Mouse (Mus musculus) layer of hippocampus, adult 11-12 months (tissue): Measurements from ENCODE around the gene Snrpe.
A peak's percentile ranks its signal among the peaks of the same experiment; 100 is the strongest.

Experiments used
- DNase-seq: peaks from one replicate; pipeline ENCODE4 v3.0.0; 2022; ENCODE audit warnings: low spot score

The Snrpe gene

DNA sequence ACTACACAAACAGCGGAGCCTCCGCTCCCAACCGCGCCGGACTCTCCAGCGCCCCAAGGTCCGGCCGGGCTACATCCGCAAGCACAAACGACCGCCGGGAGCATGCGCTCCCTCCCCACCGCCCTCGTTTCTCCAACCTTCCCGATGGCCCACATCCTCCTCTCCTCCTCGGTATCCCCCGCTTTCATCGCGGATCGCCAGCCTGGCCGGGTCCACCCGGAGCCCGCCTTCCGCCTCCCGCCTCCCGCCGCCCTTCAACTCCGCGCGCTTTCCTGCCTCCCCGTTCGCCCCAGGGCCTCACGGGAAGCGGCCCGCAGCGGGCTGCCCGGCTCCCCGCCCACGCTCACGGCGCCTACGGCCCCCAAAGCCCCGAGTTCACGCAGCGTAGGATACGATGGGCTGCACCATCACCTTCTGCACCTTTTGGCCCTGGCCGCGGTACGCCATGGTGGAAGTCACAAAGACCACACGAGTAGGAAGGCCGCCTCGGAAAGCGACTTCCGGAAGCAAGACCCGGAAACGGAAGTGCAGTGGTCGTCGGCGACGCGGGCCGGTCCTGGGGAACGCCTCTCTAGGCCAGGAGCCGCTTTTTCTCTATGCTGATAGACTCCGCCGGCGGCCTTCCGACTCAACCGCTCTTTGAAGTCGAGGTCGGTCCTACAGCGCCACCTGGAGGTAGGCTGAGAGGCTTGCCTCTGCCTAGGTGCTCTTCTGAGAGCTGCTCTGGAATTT lies at the start of gene Snrpe:
Gene Snrpe (minus strand): TSS at position 521 of the 732 bp plus-strand sequence.
- peak; percentile 96 for DNase-seq

DNA sequence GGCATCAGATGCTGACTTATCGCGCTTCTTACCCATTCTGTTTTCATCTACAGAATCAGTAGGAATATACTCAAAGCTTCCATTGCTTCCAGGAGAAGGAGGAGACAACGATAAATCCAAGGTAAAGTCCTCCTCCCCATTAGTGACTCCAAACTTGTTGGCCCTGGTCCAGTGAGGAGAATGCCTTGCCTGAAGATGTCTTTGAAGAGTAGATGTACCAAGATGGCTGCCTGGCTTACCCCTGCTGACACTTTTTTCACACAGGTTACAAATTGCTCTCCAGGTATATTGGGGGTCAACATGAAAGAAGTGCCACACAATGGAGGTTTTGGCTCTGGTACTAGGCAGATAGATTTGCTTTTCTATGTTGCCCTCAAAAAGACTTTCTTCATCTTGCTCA lies 48.8 kb upstream of the Snrpe start:
- DNase-seq, result no peak

DNA sequence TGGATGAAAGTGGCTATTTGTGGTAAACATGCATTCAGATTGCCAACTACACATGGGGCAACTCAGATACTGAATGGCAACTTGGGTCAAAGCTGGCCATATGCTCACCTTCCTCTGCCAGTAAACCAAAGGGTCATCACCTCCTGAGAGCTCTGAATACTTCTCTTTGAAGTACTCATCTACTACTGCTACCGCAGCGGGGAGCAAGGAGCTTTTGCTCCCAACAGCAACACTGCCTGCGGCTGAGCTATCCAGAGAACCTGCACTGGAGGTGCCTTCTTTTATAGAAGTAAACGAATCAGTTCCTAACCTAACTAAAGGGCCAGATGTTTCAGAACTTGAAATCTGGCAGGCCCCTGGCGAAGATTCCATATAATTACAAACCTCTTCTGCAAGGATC lies 46.7 kb upstream of the Snrpe start:
- DNase-seq, result no peak

DNA sequence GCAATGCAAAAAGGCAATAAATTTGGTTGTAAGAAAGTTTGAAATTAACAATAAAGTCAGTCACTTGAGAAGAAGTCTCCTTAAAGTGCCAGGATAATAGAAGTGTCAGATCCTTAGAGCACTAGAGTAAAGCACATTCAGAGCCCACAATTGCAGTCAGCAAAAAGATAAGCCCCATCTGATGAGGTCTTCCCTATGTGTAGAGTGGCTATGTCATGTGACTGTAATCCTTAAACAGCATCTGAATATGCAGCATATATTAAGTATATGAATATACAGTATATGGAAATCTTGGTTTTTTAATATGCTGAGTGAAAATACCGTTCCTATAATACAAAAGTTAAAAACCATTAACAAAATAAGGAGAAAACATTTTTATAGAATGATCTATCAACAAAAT lies 42.9 kb upstream of the Snrpe start:
- no peak for DNase-seq

DNA sequence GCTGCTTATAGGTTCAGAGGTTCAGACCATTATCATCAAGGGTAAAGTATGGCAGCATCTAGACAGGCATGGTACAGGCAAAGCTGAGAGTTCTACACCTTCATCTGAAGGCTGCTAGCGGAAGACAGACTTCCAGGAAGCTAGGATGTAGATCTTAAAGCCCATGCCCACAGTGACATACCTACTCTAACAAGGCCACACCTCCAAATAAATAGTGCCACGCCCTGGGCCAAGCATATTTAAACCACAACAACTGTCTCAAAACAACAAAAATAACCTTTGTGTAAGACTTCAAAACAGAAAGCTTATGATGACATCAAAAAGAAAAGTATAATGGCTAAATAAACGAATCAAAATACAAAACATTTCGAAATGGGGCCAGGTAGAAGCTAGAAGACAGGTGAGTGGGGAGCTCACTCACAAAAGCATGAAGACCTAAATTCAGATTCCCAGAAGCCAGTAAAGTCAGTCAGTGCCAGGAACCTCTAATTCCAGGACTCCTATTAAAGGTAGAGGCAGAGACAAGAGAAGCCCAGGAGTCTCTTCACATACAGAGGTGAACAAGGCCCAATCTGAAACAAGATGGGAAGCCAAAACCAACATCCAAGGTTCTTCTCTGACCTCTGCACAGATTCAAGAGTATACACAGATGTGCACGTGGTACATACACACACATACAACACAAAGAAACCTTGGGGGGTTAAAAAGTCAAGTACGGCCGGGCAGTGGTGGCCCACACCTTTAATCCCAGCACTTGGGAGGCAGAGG lies 40.4 kb upstream of the Snrpe start:
- DNase-seq, result no peak

DNA sequence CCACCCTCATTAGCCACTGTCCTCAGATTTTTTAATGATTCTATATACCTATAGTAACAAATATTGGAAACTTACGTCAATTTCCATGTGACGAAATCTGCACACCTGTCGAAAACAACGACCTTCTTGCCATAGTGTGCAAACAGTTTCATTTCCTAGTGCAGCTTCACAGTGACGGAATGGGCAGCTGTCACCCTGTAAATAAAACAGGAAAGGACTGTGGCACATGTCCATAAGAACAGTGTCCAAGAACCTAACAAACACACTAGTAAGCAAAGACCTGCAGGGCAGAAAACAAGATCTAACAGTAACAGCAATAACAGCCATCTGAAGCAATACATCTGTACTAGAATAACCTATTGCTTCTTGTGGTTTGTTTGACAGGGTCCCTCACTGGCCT lies 35.6 kb upstream of the Snrpe start:
- DNase-seq, result no peak

DNA sequence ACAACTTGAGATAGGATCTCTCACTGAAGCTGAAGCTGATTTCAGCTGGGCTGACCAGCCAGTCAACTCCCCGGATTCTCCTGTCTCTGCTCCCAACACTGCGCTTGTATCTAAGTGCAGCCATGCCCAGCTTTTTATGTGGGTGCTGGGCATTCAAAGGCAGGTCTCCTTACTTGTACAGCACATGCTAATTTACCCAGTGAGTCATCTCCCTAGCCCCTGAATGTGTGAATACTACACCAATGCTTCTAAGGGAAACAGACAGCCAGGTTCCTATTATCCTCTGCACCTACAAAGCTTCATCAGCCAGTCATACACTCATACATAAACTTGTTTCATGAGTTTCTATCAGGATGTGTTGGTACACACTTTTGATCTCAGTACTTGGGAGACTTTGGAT lies 31.1 kb upstream of the Snrpe start:
- no peak for DNase-seq

DNA sequence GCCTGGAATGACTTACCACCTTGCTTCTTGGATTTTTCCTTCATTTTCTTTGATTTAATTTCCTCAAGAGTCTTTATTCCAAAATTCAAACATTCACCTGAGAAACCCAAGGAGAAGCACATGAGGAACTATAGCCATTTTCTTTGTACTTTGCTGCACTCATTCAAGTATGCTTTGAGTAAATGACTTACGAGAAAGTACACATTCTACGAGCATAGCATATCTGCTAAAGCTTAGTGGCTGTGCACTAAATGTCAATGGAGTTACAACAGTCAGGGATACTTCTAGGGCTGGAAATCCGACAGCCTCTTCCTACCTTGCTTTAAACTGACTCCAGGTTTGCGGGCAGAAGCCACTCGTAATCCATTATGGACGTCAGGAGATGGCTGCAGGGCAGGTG lies 28.4 kb upstream of the Snrpe start:
- DNase-seq, result no peak

DNA sequence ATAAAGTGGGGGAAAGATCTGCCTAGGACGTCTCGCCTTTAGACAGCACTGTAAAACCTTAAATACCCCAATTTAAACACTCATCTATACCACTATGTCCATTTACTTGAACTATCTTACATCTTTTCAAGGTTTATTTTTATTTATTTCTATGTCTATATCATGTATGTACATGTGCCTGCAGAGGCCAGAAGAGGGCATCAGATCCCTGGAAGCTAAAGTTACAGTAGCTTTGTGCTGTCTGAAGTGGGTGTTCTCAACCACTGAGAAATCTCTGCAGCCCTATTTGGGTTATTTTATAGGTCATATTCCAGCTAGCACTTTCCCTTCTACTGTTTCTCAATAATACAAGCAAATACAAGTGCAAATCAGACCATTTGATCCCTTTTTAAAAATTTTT lies 22.1 kb upstream of the Snrpe start:
- no peak for DNase-seq

DNA sequence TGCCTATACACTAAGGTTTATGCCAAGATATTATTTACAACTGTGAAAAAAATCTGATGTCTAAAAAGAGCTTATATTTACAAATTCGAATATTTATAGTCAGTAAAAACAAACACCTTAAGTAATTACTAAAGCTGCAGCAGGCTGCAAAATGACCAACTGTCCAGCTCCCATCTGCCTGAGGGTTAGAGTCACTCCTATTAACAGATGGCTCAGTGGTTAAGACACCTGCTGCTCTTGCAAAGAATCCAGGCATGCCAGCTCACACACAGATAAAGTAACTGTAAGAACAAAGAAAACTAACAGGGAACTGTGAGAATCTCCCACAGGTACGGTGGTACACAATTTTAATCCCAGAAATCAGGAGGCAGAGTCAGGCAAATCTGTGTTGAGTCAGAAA lies 15.0 kb upstream of the Snrpe start:
- no peak for DNase-seq

DNA sequence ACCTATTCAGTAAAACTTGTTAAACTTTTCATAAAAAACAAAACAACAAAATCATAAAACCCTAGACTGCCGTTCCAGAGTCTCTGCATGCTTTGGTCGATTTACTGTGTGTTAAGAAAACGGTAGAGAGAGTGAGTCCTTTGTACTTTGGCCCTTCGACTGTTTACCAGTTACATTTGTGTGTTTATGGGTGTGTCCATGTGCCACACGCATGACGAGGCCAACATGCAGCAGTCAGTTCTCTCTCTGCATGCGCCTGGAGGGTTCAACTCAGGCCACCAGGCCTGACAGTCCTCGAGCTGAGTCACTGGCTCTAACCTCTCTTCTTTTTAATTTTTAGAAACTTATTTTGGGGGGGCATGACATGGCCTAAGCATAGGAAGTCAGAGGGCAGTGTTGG lies 8.2 kb upstream of the Snrpe start:
- DNase-seq, result no peak

DNA sequence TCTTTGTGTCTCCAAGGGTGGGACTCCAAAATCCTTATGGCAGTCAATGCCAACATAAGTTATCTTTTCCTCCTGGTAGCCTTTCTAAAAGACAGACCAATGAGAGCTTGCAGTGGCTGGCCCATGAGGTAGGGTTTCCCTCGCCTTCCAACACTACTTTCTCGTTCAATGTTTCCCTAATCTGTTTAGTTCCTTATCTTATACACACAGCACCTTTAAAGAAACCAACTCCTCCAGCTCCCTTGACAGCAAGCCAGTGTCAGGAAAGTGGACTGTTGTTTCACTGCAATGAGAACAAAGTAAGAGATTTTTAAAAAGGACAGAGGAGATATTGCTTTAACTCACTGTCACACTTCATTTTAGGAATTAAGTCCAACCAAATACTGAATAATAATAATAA lies 7.8 kb upstream of the Snrpe start:
- no peak for DNase-seq

DNA sequence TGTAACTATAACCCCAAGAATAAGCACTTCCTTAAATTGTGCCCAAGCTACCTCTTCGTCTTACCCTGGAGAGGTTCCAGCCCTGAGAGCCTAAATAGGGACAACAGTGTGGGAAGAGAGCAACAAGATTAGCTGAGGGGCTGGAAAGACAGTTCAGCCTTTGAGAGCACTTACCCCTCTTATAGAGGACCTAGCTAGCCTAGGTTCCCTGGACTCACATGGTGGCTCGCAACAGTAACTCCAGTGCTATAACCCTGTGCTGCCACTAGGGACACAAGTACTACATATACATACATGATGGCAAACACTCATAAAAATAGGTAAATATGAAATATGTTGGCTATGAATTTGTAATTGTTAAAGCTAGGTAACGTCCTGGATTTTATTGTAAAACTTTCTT lies 3.7 kb upstream of the Snrpe start:
- no peak for DNase-seq

DNA sequence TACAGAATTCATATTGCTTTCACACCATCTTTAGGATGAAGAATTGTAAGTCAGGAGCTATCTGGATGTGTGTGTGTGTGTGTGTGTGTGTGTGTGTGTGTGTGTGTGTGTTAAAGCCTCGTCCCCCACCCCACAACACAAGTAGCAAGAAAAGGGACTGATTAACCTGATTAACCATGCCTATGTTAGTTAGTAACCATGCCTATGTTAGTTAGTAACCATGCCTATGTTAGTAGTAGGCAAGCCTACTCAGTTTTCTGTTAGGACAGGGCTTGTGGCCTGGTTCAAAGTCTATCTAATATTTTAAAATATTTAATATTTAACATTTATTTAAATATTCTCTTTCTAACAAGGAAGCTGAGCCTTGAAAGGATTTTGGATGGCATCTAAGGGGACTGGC lies 1.3 kb upstream of the Snrpe start:
- no peak for DNase-seq

DNA sequence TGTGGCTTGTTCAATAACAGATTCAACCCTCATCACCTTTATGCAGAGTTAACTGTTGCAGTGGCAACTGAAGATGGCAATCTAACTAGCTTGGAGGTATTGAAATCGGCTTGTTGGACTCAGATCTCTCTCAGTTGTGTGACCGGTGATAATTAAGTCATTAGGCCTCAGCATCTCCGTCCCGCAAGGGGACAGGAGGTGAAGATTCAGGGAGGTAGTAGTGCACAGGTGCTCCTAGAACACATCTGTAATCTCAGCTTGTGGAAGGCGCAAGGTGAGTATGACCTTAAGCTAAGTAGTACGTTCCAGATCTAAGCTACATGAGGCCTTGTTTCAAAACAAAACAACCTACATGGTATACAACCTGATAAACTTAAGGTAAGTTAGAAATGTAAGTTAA lies 510 bp upstream of the Snrpe start:
- DNase-seq, result no peak

DNA sequence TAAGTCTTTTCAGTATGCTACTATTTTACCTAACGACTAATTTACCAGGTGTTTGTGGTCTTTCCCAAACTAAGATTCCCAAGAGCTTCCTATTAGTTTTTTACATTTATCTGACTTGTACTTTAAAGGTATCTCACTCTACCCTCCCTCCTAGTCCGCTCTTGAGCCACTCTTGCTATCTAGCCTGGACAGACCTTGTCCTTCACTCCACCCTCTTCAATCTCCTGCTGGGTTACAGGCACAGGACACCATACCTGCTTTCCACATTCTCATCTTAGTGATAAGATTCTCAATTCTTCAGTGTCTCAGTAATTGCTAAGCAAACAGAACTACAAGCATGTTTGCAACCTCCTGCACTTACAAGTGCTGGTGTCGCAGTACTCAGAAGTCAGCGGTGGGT lies 6.9 kb downstream of the Snrpe start:
- no peak for DNase-seq

DNA sequence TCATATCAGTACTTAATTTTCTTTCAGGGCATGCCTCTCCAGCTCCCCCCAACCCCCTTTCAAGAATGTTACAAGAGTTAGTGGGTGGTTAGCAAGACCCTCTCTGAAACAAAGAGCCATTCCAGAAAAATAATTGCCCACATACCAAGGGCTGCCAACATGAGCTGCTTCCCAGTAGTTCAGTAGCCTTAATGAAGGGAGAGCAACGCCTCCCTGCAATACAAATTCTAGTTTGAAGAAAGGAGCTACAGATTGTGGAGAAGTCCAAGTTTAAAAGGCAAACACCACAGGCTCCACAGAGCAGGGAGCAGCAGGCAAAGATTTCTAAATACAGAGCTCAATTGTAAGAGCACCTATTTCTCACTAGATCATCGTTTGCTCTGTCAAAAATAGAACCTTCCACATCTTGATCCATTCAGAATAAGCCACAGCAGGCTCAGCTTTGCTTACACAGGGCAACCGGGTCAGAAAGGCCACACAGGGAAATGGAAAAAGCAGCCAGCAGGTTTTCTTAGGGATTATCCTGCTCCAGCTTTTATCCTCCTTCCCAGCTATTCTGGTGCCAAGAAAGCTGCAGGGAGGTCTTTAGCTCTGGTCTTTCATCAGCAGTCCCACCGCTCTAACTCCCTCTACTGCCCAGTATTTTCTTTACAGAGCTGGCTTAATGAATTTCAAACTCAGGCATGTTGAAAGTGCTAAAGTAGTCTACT lies 13.6 kb downstream of the Snrpe start:
- DNase-seq, result peak; percentile 18

DNA sequence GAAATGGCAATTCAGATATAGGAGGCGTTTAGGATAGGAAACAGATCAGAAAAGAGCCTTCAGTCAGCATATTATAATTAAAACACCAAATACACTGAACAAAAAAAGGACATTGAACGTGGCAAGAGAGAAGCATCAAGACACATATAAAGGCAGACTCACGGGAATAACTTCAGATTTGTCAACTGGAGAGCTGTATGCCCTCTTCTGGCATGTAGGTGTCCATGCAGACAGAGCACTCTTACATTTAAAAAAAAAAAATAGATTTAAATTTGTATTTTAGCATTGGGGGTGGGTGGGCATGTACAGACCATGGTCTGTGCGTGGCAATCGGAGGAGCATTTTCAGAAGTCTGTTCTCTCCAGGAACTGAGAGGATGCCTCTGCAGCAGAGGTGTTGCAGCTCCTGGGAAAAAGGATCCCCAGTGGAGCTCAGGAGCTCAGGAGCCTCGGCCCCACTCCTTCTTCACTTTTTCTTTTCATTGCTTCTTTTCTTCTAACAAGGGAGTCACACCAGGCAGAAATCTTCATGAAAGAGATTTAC lies 24.0 kb downstream of the Snrpe start:
- no peak for DNase-seq

DNA sequence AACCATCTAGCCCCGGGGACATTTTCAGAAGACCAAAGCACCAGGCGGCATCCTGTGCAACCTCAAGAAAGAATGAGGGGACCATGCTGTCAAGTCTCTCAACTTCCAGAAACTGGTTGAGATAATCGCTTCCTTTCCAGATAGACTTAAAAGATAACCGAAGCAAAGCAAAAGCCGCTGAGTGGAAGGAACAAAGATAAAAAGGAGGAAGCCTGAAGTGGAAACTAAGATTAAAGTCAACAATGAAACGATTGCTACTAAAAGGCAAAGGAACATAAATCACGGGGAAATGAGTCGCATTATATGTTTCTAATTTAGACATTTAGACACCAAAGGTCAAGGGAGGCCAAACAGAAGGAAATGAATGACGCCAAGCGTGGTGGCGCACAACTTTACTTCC lies 38.8 kb downstream of the Snrpe start:
- DNase-seq, result no peak
